Mouse (Mus musculus): ENCODE data around the gene Osbp2.

Gene Osbp2

GRCm38 (mm10) chr11:3817986-3818758 lies 45.5 kb downstream of the Osbp2 start:
- no peak for DNase-seq

- DNase-seq: no peak
Measured at GRCm38 (mm10) chr11:3815951-3816350, 47.8 kb downstream of the Osbp2 start.

- DNase-seq: no peak
Measured at GRCm38 (mm10) chr11:3813340-3813739, 50.4 kb downstream of the Osbp2 start.

DNA sequence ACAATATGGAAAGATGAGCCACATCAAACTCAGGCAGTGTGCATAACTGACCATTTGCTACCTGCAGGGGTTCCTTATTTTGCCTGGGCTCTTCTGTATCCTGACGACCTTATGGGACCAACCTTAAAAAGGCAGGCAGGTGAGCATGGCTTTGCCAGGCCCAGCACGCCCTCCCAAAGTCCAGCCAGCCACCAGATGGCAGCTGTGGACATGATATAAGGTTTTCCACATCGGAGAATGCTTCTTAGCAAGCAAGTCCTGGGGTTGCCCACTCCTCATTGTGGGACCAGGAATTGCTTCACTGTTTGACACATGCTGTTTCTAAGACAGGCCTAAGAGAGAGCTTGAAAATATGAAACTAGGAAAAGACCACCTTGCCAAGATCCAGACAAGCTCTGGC lies 55.5 kb downstream of the Osbp2 start:
- DNase-seq: no peak

- no peak for DNase-seq
Measured at GRCm38 (mm10) chr11:3805362-3805761, 58.3 kb downstream of the Osbp2 start.

- DNase-seq: no peak
Measured at GRCm38 (mm10) chr11:3804639-3805038, 59.1 kb downstream of the Osbp2 start.

DNA sequence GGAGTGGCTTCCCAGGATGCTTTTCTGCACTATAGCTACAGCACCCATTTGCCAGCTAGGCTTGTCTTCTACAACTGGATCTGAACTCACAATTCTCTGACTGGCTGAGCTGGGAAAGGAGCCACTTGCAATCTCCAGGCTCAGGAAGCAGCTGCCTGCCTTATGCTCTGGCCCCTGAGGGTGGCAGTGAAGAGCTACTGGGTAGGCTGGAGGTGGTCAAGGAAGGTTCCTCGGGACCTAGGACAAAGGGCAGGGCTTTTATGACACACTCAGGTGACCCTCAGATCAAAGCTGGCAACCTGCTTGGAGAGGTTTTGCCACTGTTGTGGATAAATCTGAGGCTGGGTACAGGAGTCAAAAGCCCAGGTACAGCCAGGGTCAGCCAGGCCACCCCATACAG lies 61.6 kb downstream of the Osbp2 start:
- no peak for DNase-seq

GRCm38 (mm10) chr11:3797631-3798215 lies 66.0 kb downstream of the Osbp2 start:
- no peak for DNase-seq

DNA sequence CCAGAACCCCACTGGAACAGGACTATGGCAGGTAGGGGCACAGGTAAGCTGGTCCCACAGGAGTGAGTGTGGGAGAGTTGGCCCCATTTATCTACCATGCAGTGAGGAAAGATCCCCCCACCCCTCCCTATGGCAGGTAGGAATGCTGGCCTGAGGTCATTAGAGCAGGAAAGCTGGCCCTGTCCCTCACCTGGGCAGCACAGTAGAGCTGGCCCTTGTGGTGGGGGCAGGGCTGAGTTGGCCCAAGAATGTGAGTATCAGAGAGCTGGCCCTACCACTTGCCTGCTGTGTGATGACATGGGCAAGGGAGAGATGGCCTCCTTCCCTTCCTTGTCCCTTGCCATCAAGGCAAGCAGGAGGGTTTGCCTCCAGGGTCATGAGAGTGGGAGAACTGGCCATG lies 73.0 kb downstream of the Osbp2 start:
- DNase-seq: no peak

GRCm38 (mm10) chr11:3789919-3790318 lies 73.8 kb downstream of the Osbp2 start:
- no peak for DNase-seq

GRCm38 (mm10) chr11:3786564-3786963 lies 77.1 kb downstream of the Osbp2 start:
- DNase-seq: peak; percentile 16 to 34

GRCm38 (mm10) chr11:3775263-3775644 lies 88.4 kb downstream of the Osbp2 start:
- DNase-seq: no peak

GRCm38 (mm10) chr11:3774463-3775262 lies 89.0 kb downstream of the Osbp2 start:
- no peak for DNase-seq

GRCm38 (mm10) chr11:3773782-3774462 lies 89.8 kb downstream of the Osbp2 start:
- DNase-seq: no peak

- DNase-seq: no peak
Measured at GRCm38 (mm10) chr11:3773136-3773535, 90.6 kb downstream of the Osbp2 start.

DNA sequence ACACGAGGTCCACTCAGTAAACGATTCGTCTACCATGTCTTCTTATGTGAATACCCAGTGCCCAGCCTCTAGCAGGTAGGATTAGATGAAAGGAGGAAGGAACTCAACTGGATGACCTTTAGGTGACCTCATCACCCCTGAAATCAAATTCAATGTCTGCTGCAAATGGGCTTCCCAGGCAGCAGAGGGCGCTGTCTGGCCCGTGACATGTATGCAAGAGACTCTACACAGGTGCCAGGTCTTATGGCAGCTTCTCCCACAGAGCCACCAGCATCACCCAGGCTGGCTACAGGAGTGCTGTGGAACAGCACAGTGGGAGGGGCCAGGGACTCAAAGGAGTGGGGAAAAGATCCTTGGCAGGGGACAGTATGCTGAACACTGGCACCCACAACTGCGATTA lies 92.4 kb downstream of the Osbp2 start:
- no peak for DNase-seq

GRCm38 (mm10) chr11:3767830-3768229 lies 95.9 kb downstream of the Osbp2 start:
- DNase-seq: no peak

- no peak for DNase-seq
Measured at GRCm38 (mm10) chr11:3766964-3767363, 96.7 kb downstream of the Osbp2 start.

DNA sequence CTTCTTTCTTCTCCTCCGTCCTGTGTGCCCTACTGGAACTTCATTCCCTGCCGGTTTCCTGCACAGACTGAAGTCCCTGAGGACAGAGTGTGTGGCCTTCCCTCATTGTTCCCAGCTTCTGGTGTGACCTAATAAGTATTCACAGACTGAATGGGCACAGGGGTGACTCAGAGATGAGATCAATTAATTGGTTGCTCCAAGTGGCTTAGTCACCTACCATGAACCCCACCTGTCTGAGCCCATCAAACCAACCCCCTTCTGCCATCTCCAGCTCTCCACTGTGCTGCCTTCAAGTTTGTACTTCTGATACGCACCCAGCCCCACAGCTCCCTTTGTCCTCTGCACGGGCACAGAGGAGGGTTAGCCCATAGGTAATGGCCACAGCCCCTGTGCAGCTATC lies 99.4 kb downstream of the Osbp2 start:
- DNase-seq: no peak

GRCm38 (mm10) chr11:3761775-3762501 lies 101.8 kb downstream of the Osbp2 start:
- no peak for DNase-seq

GRCm38 (mm10) chr11:3761339-3761738 lies 102.4 kb downstream of the Osbp2 start:
- no peak for DNase-seq

DNA sequence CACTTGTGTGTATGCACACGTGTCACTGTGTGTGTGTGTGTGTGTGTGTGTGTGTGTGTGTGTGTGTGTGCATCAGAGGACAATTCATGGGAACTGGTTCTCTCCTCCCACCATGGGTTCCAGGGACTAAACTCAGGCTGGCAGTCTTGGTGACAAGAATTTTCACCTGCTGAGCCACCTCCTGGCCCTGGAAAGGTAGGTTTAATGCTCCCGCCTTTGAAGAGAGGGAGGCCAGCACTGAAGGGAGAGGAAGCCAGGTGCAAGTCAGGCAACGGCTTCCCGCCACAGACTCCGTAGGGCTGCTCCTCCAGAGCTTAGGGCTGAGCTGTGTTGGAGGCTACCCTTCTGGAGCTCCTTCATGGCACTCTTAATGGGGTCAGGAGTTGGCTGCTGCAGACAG lies 104.3 kb downstream of the Osbp2 start:
- DNase-seq: no peak

DNA sequence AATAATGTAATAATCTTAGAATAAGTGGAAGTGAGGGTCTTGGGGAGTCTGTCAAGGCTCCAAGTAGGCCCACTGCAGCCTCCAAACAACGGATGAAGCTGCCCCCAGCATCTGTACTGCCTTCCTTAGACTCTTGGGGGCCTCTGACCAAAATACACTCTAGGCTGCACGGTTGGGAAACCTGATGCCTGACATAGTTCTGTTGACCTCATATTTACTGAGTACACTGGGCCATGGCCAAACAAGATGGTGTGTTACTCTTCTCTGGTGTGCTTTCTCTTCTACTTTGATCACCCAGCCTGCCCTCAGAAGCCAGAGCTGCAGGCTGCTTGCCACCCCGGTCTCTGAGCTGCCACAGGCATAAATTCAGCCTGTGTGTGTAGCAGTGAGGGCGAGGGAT lies 108.4 kb downstream of the Osbp2 start:
- DNase-seq: no peak
